In the genomic region with DNA sequence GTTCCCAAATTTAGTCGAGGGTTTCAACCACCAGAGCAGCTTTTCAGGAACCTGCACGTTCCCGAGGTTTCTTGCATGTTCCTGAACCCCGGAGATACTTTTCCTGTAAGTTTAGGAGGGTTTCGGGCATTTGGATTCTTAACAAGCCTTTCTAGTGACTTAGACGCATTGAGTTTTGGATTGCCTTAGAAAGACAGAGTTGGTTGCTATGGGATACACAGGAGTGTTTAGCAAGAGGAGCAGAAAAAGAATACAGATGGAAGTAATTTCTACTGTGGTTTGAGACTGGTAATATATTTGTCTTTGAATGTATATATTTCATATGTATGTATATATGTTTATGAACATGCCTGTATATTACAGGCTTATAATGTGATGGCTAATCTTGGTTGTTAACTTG, we compare ENCODE assay signal across 19 mouse cellular contexts.
"Had no signal": no experiment of that assay in that cellular context is flagged by ENCODE, and none has a peak within 500 bp of the region (broad histone marks: within the 10 kb centered on the region; RNA-seq: fewer than 3 reads in every experiment).

No protein-coding gene starts in this region.

- H3K9me3 ChIP-seq: liver, embryonic 15.5 days; lung, embryonic 15.5 days; midbrain, embryonic 13.5 days; stomach, embryonic 15.5 days had no signal

- DNase-seq: liver, postnatal 0 days; lung, adult 2 months; lung, postnatal 14 days; lung, postnatal 36 days; right cerebral cortex, postnatal 14 days; thymus, adult 18-20 months; thymus, postnatal 14 days; thymus, postnatal 36 days had no signal

- H3K4me2 ChIP-seq: liver, embryonic 15.5 days; lung, embryonic 15.5 days; midbrain, embryonic 11.5 days; midbrain, embryonic 13.5 days; neural tube, embryonic 12.5 days; stomach, embryonic 15.5 days had no signal

- H3K9ac ChIP-seq: liver, embryonic 15.5 days; liver, postnatal 0 days; lung, embryonic 15.5 days; midbrain, embryonic 13.5 days; neural tube, embryonic 12.5 days; stomach, embryonic 15.5 days had no signal

- H3K36me3 ChIP-seq: liver, embryonic 15.5 days; lung, embryonic 15.5 days; midbrain, embryonic 13.5 days; neural tube, embryonic 12.5 days; stomach, embryonic 15.5 days had no signal

- ATAC-seq: liver, postnatal 0 days; lung, postnatal 0 days; midbrain, embryonic 13.5 days; midbrain, embryonic 16.5 days had no signal

- H3K4me3 ChIP-seq: liver, embryonic 15.5 days; lung, embryonic 15.5 days; megakaryocyte, embryonic 14.5 days; midbrain, embryonic 13.5 days; neural tube, embryonic 12.5 days; stomach, embryonic 15.5 days had no signal

- H3K27ac ChIP-seq: liver, embryonic 15.5 days; lung, embryonic 15.5 days; macrophage; midbrain, embryonic 13.5 days; neural tube, embryonic 12.5 days; stomach, embryonic 15.5 days; stomach, postnatal 0 days had no signal

- H3K27me3 ChIP-seq: liver, embryonic 15.5 days; lung, embryonic 15.5 days; megakaryocyte, embryonic 14.5 days; midbrain, embryonic 13.5 days; neural tube, embryonic 12.5 days; stomach, embryonic 15.5 days had no signal

- H3K4me1 ChIP-seq: liver, embryonic 15.5 days; lung, embryonic 15.5 days; megakaryocyte, embryonic 14.5 days; neural tube, embryonic 12.5 days; stomach, embryonic 15.5 days had no signal
